Mouse (Mus musculus): ENCODE results near the gene Rbm12.

GRCm38 (mm10) chr2:156067916-156068315, 43.9 kb downstream of the Rbm12 start:
- TF ChIP-seq CTCF (IDR thresholded peaks at IDR 0.05; ENCODE audit: low read depth, low read length) (no peak), POLR2A (IDR thresholded peaks at IDR 0.05; ENCODE audit: extremely low read depth, insufficient read depth, low read length) (no peak)
